Mouse (Mus musculus): Measurements from ENCODE around the gene Mtnr1a. TPM values are rescaled to one million over a fixed set of nuclear protein-coding genes. Genes with fewer than 3 reads are reported as not detected.

Mtnr1a gene
- polyA plus RNA-seq (2014; fragmentation: Nextera tagmentation; extraction: Ambion mirVana), result 0.17 and 0.20 TPM in 2 replicates

- Histone ChIP-seq H3K9me3 (ENCODE audit: control insufficient read depth, low read length) (no peaks in the 10 kb centered on the region), H3K4me2 (ENCODE audit: low read depth, low read length, severe bottlenecking) (peak within 1 kb of the TSS; percentile 72), H3K4me1 (replicated peaks; ENCODE audit: control insufficient read depth, insufficient read depth, low read length) (0 out of 2 replicates have a peak, but pooled peaks cover 4% of the 10 kb centered on the region), H3K27ac (ENCODE audit: low read depth, low read length) (no peak within 1 kb of the TSS), H3K9ac (ENCODE audit: low read length) (peak within 1 kb of the TSS; percentile 45), H3K27me3 (ENCODE audit: control insufficient read depth, insufficient read depth, low read length) (no peaks in the 10 kb centered on the region), H3K4me3 (ENCODE audit: low read depth, low read length) (peak within 1 kb of the TSS; percentile 28), H3K36me3 (ENCODE audit: control insufficient read depth, insufficient read depth, low read length) (no peaks in the 10 kb centered on the region)
- peak; percentile 92 for ATAC-seq (replicated peaks; ENCODE audit: low FRiP score)
- WGBS, result 7% methylated on average over 27 of the region's 29 CpGs
- peak; percentile 95 for DNase-seq (ENCODE audit: low spot score)
Measured at GRCm38 (mm10) chr8:45068759-45069386, at the start of gene Mtnr1a. Mtnr1a (plus strand) TSS chr8:45069137.

- DNase-seq (ENCODE audit: low spot score) (no peak), ATAC-seq (replicated peaks; ENCODE audit: low FRiP score) (no peak)
- Histone ChIP-seq H3K27ac (ENCODE audit: low read depth, low read length) (no peak overlapping the region), H3K36me3 (ENCODE audit: control insufficient read depth, insufficient read depth, low read length) (peaks cover 17% of the 10 kb centered on the region), H3K9ac (ENCODE audit: low read length) (no peak overlapping the region), H3K4me3 (ENCODE audit: low read depth, low read length) (no peak overlapping the region), H3K27me3 (ENCODE audit: control insufficient read depth, insufficient read depth, low read length) (no peaks in the 10 kb centered on the region), H3K4me1 (replicated peaks; ENCODE audit: control insufficient read depth, insufficient read depth, low read length) (no peaks in the 10 kb centered on the region), H3K4me2 (ENCODE audit: low read depth, low read length, severe bottlenecking) (no peak overlapping the region), H3K9me3 (ENCODE audit: control insufficient read depth, low read length) (no peaks in the 10 kb centered on the region; the same call in 1 of the 2 replicates)
- 83% methylated on average over 5 of the region's 5 CpGs for WGBS
Measured at GRCm38 (mm10) chr8:45019241-45019640, 49.7 kb upstream of the Mtnr1a start.

- Histone ChIP-seq H3K9me3 (ENCODE audit: control insufficient read depth, low read length) (no peaks in the 10 kb centered on the region; the same call in 1 of the 2 replicates), H3K9ac (ENCODE audit: low read length) (no peak overlapping the region), H3K27ac (ENCODE audit: low read depth, low read length) (no peak overlapping the region), H3K27me3 (ENCODE audit: control insufficient read depth, insufficient read depth, low read length) (no peaks in the 10 kb centered on the region), H3K4me2 (ENCODE audit: low read depth, low read length, severe bottlenecking) (no peak overlapping the region), H3K36me3 (ENCODE audit: control insufficient read depth, insufficient read depth, low read length) (peaks cover 36% of the 10 kb centered on the region), H3K4me3 (ENCODE audit: low read depth, low read length) (no peak overlapping the region), H3K4me1 (replicated peaks; ENCODE audit: control insufficient read depth, insufficient read depth, low read length) (no peaks in the 10 kb centered on the region)
- 84% methylated on average over 5 of the region's 5 CpGs for WGBS
- ATAC-seq (replicated peaks; ENCODE audit: low FRiP score) (no peak), DNase-seq (ENCODE audit: low spot score) (no peak)
Measured at GRCm38 (mm10) chr8:45021171-45021570, 47.8 kb upstream of the Mtnr1a start.

GRCm38 (mm10) chr8:45021911-45022665 is 46.8 kb upstream of the Mtnr1a start:
- Histone ChIP-seq H3K9ac (ENCODE audit: low read length) (no peak overlapping the region), H3K4me1 (replicated peaks; ENCODE audit: control insufficient read depth, insufficient read depth, low read length) (no peaks in the 10 kb centered on the region), H3K27me3 (ENCODE audit: control insufficient read depth, insufficient read depth, low read length) (no peaks in the 10 kb centered on the region), H3K36me3 (ENCODE audit: control insufficient read depth, insufficient read depth, low read length) (peaks cover 43% of the 10 kb centered on the region), H3K27ac (ENCODE audit: low read depth, low read length) (no peak overlapping the region), H3K4me3 (ENCODE audit: low read depth, low read length) (no peak overlapping the region), H3K4me2 (ENCODE audit: low read depth, low read length, severe bottlenecking) (no peak overlapping the region), H3K9me3 (ENCODE audit: control insufficient read depth, low read length) (no peaks in the 10 kb centered on the region; the same call in 1 of the 2 replicates)
- DNase-seq (ENCODE audit: low spot score) (no peak), ATAC-seq (replicated peaks; ENCODE audit: low FRiP score) (no peak)
- 95% methylated on average over 21 of the region's 21 CpGs for WGBS

- no peaks in the 10 kb centered on the region for H3K4me1 ChIP-seq (replicated peaks; ENCODE audit: control insufficient read depth, insufficient read depth, low read length)
- H3K36me3 ChIP-seq (ENCODE audit: control insufficient read depth, insufficient read depth, low read length), result peaks cover 50% of the 10 kb centered on the region
- no peak for DNase-seq (ENCODE audit: low spot score)
- H3K27me3 ChIP-seq (ENCODE audit: control insufficient read depth, insufficient read depth, low read length), result no peaks in the 10 kb centered on the region
- 88% methylated on average over 6 of the region's 6 CpGs for WGBS
- H3K9ac ChIP-seq (ENCODE audit: low read length), result no peak overlapping the region
- no peak overlapping the region for H3K27ac ChIP-seq (ENCODE audit: low read depth, low read length)
- no peaks in the 10 kb centered on the region; the same call in 1 of the 2 replicates for H3K9me3 ChIP-seq (ENCODE audit: control insufficient read depth, low read length)
- no peak for ATAC-seq (replicated peaks; ENCODE audit: low FRiP score)
- no peak overlapping the region for H3K4me3 ChIP-seq (ENCODE audit: low read depth, low read length)
- no peak overlapping the region for H3K4me2 ChIP-seq (ENCODE audit: low read depth, low read length, severe bottlenecking)
Measured at GRCm38 (mm10) chr8:45028081-45028497, 40.8 kb upstream of the Mtnr1a start.

GRCm38 (mm10) chr8:45038350-45038749 is 30.6 kb upstream of the Mtnr1a start:
- H3K4me2 ChIP-seq (ENCODE audit: low read depth, low read length, severe bottlenecking), result no peak overlapping the region
- 83% methylated on average over 15 of the region's 15 CpGs for WGBS
- no peak overlapping the region for H3K4me3 ChIP-seq (ENCODE audit: low read depth, low read length)
- H3K4me1 ChIP-seq (replicated peaks; ENCODE audit: control insufficient read depth, insufficient read depth, low read length), result no peaks in the 10 kb centered on the region
- no peaks in the 10 kb centered on the region for H3K27me3 ChIP-seq (ENCODE audit: control insufficient read depth, insufficient read depth, low read length)
- no peak overlapping the region for H3K9ac ChIP-seq (ENCODE audit: low read length)
- ATAC-seq (replicated peaks; ENCODE audit: low FRiP score) (no peak), DNase-seq (ENCODE audit: low spot score) (no peak)
- no peaks in the 10 kb centered on the region for H3K9me3 ChIP-seq (ENCODE audit: control insufficient read depth, low read length)
- H3K27ac ChIP-seq (ENCODE audit: low read depth, low read length), result no peak overlapping the region
- H3K36me3 ChIP-seq (ENCODE audit: control insufficient read depth, insufficient read depth, low read length), result peaks cover 45% of the 10 kb centered on the region

- no peaks in the 10 kb centered on the region for H3K9me3 ChIP-seq (ENCODE audit: control insufficient read depth, low read length)
- peaks cover 28% of the 10 kb centered on the region for H3K36me3 ChIP-seq (ENCODE audit: control insufficient read depth, insufficient read depth, low read length)
- no peak overlapping the region for H3K27ac ChIP-seq (ENCODE audit: low read depth, low read length)
- H3K4me3 ChIP-seq (ENCODE audit: low read depth, low read length), result no peak overlapping the region
- no peak overlapping the region for H3K9ac ChIP-seq (ENCODE audit: low read length)
- no peaks in the 10 kb centered on the region for H3K27me3 ChIP-seq (ENCODE audit: control insufficient read depth, insufficient read depth, low read length)
- DNase-seq (ENCODE audit: low spot score) (peak; percentile 45), ATAC-seq (replicated peaks; ENCODE audit: low FRiP score) (no peak)
- 96% methylated on average over 26 of the region's 26 CpGs for WGBS
- H3K4me2 ChIP-seq (ENCODE audit: low read depth, low read length, severe bottlenecking), result no peak overlapping the region
- no peaks in the 10 kb centered on the region for H3K4me1 ChIP-seq (replicated peaks; ENCODE audit: control insufficient read depth, insufficient read depth, low read length)
Measured at GRCm38 (mm10) chr8:45044160-45044559, 24.8 kb upstream of the Mtnr1a start.

GRCm38 (mm10) chr8:45050451-45050850 is 18.5 kb upstream of the Mtnr1a start:
- H3K4me2 ChIP-seq (ENCODE audit: low read depth, low read length, severe bottlenecking), result no peak overlapping the region

More at GRCm38 (mm10) chr8:45050451-45050850, 18.5 kb upstream of the Mtnr1a start:
- ATAC-seq (replicated peaks; ENCODE audit: low FRiP score) (no peak), DNase-seq (ENCODE audit: low spot score) (no peak)
- Histone ChIP-seq H3K9ac (ENCODE audit: low read length) (no peak overlapping the region), H3K27me3 (ENCODE audit: control insufficient read depth, insufficient read depth, low read length) (no peaks in the 10 kb centered on the region), H3K4me3 (ENCODE audit: low read depth, low read length) (no peak overlapping the region), H3K36me3 (ENCODE audit: control insufficient read depth, insufficient read depth, low read length) (peaks cover 17% of the 10 kb centered on the region; the same call in 1 of the 2 replicates), H3K27ac (ENCODE audit: low read depth, low read length) (no peak overlapping the region), H3K4me1 (replicated peaks; ENCODE audit: control insufficient read depth, insufficient read depth, low read length) (no peaks in the 10 kb centered on the region), H3K9me3 (ENCODE audit: control insufficient read depth, low read length) (no peaks in the 10 kb centered on the region)
- WGBS, result 93% methylated on average over 8 of the region's 8 CpGs

Measured in forebrain, embryonic 11.5 days (tissue).